Mouse (Mus musculus) embryo, embryonic 10.5 days (tissue): Measurements from ENCODE around the gene Treml2.
"Not testable (repeated sequence)": the region's sequence is repeated elsewhere in the genome, so short reads cannot be mapped to it uniquely, and the experiment has no call there.

Source experiments
- DNase-seq: peaks from one replicate; pipeline ENCODE4 v3.0.0-alpha.2; 2015; ENCODE audit warnings: low spot score

Gene Treml2

DNA sequence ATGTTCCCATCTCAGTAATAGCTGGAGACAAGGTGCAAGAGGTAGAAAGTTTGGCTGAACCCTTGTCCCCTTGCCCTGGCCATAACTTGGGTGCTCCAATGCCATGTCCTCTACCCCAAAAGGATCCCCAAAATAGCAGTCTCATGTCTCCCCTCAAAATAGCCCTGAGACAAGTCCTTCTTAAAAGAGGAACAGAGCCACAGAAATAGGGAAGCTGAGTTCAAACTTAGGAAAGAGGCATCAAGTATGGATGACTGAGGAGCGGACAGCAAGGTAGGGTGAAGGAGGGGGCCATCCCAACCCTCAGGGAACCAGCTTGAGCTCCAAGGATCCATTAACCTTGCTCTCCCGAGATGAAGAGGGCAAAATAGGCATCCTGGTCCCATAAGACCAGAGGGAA is 48.0 kb downstream of the Treml2 start:
- DNase-seq: no peak

DNA sequence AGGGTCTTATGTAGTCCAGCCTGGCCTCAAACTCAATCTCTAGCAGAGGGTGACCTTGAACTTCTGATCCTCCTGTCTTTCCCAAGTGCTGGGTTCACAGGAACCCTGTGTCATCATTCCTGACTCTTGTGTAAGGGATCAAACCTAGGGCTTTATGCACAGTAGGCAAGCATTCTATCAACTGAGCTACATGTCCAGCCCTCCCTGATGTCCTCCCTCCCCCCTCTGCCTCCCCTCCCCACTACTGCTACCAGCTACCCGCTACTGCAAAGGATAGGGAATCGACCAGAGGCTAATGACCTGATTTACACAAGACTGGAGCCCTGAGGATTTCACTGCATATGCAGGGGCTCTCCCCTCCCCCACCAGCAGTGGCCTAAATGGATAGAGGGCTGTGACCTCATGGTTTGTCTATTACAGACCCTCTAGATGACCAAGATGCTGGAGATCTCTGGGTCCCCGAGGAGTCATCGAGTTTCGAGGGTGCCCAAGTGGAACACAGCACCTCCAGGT is 51.4 kb downstream of the Treml2 start:
- peak; percentile 4 for DNase-seq

DNA sequence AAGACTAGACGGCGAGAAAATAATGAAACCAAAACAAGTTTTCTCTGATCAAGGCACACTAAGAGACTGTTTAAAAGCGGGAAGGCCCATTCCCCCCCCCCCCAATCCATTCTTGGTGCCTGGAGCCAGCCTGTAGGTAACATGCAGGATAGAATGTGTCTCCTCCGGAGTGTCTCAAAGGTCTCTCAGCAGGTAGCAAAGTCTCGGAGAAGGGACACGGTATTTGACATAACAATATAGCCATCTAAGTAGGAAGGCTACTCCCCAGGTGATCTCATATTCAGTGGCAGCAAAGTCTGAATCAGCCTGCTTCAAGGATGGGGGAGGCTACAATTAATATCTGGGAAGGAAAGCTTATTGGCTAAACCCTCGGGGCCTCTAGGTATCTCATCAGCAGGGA is 53.7 kb downstream of the Treml2 start:
- not testable (repeated sequence) for DNase-seq

DNA sequence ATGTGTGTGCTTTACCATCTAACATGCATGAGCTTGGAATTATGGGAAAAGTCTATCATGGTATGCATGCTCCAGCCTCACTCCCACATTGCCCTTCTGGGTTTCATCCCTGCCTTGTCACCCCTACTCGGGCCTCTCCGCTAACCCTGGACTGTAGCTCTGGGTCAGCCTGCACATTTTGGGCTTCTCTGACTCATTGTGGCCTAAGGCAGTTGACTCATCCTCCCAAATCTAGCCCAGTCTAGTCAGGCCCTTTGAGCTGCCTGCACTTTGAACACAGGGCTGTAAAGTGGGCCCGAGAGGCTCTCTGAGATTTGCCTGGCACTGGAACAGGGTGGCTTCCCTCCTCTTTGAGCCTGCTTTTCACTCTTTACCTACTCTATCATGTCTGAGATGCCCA is 56.5 kb downstream of the Treml2 start:
- no peak for DNase-seq

DNA sequence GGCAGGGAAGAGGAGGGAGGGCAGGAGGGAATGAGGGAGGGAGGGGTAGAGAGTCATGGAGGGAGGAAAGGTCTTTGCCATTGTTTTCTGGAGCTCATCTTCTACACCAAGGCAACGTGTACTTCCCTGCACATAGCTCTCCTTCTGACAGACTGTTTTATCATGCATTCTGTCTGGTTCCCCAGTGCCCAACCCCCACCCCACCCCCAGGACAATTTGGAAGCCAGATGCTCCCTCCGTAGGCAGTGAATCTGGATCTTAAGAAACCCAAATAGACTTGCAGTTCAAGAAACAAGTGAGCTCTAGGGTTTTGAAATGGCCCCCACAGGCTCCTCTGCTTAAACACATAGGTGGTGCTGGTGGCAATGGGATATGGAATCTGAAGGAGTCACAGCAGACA is 58.6 kb downstream of the Treml2 start:
- DNase-seq: no peak

DNA sequence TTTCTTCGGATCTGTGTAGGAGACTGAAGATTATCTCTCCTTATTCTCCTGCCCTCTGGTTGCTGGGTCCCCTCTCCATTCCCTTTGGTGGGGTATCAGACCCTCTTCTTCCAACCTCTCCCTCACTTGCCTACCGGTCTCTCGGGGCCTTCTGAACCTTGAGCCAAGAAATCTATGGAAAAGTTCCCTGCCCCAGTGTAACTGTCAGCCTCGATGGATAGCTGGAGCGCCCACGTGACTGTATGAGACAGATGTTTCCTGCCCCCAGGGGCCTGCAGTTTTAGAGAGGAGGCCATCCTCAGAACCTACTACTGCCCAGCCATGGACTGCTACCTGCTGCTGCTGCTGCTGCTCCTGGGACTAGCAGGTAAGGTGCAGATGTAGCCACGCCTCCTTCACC is 60.3 kb downstream of the Treml2 start, which contains the start of gene Treml1:
Gene Treml1, plus strand, starts transcription at position 301 of the 400 bp plus-strand sequence.
- no peak for DNase-seq

DNA sequence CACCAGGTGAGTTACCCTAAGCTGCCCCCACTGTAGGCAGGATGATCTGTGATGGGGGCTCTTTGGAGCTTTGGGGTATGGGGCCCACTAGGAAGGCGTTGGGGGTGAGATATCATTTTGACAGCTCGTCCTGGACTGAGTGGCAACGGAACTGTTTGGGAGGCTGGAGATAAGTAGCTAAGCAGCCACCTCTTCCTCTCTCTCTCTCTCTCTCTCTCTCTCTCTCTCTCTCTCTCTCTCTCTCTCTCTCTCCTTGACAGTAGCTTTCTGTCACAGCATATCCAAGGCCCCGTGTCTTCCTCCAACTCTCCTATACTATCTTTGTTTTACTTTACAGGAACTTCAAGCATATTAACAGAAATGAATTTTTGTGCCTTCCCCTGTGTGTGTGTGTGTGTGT is 61.2 kb downstream of the Treml2 start:
- no peak for DNase-seq
